Mouse (Mus musculus): ENCODE data around the gene Crocc.

DNA sequence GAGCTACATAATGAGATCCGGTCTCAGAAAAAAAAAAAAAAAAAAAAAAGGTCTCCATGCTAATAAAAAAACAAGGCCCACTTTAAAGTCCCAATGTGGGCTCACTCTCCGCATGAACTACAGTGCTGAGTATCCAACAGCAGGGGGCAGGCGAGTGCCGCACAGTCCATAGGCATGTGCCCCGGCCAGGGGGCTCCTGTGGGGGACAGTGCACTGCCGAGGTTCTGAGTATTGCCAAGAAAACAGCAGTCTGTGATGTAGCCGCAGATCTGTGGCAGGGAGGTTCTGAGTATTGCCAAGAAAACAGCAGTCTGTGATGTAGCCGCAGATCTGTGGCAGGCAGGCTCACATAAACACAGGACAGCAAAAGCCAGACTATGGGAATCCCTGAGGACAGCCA, 15.5 kb downstream of the Crocc start:
- TF ChIP-seq CTCF (IDR thresholded peaks at IDR 0.05; ENCODE audit: borderline replicate concordance, insufficient read depth, low read depth, low read length) (peak; percentile 82), POLR2A (IDR thresholded peaks at IDR 0.05; ENCODE audit: borderline replicate concordance, insufficient read depth, low read length) (no peak)

Measured in cerebellum, adult 2 months (tissue).